Mouse (Mus musculus): ENCODE data around the gene Aig1. TPM values are rescaled to one million over a fixed set of nuclear protein-coding genes. Genes with fewer than 3 reads are reported as not detected.

Gene Aig1
- polyA plus RNA-seq, 1 experiment from 2014 or later, result 23.5 TPM

DNA sequence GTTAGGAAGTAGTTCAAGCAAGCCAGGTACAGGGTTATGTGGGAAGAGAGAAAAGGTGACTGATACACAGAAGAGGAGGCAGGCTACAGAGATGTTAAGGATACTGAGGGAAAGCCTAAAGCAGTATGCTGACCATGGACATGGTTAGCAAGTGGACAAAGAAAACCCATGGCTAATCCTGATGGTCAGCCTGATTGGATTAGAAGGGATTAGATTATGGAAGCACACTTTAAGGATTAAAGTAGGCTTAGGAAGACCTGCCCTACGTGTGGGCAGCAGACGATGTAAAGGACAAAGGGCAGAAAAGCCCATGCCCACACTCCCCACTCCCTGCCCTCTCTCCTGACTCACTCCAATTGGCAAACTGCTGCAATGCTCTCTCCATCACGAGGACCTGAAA is 25.0 kb downstream of the Aig1 start:
- no peaks in the 10 kb centered on the region for H3K36me3 ChIP-seq
- 75% methylated on average over 3 of the region's 3 CpGs for WGBS
- no peak overlapping the region for H3K4me2 ChIP-seq (replicated peaks)

DNA sequence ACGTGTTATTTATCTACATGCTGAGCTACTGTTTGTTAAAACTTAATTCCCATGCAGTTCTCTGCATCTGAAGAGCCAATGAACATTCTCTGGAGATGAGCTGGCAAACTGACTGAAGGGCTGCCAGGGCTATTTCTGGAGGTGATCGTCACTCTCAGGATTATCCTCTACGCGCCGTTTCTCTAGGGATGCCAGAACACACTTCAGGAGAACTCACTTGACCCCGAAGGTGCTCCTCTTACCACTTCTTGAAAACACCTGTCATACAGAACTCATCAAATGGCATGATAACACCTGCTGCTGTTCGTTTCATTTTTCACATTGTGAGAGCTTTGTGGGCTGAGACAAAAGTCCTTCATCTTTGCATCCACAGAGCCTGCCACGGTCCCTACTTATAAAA is 25.9 kb downstream of the Aig1 start:
- H3K27ac ChIP-seq, result no peak overlapping the region
- no peak overlapping the region for H3K9ac ChIP-seq
- H3K4me2 ChIP-seq (replicated peaks), result no peak overlapping the region
- H3K27me3 ChIP-seq, result peaks cover 7% of the 10 kb centered on the region; the same call in 1 of the 2 replicates
- H3K36me3 ChIP-seq, result no peaks in the 10 kb centered on the region
- peaks cover 2% of the 10 kb centered on the region; the same call in 1 of the 2 replicates for H3K9me3 ChIP-seq
- no peak for ATAC-seq (ENCODE audit: low FRiP score, low read depth)
- no peak overlapping the region for H3K4me3 ChIP-seq
- 78% methylated on average over 8 of the region's 8 CpGs for WGBS
- no peaks in the 10 kb centered on the region for H3K4me1 ChIP-seq

More for the DNA sequence above, 25.0 kb downstream of the Aig1 start:
- Histone ChIP-seq H3K9ac (no peak overlapping the region), H3K27me3 (peaks cover 7% of the 10 kb centered on the region; the same call in 1 of the 2 replicates), H3K27ac (no peak overlapping the region), H3K4me1 (no peaks in the 10 kb centered on the region), H3K4me3 (no peak overlapping the region), H3K9me3 (peaks cover 2% of the 10 kb centered on the region; the same call in 1 of the 2 replicates)
- ATAC-seq (ENCODE audit: low FRiP score, low read depth), result no peak

- whole genome bisulfite sequencing, result 69% methylated on average over 6 of the region's 6 CpGs
- H3K4me1 ChIP-seq, result no peaks in the 10 kb centered on the region
- ATAC-seq (ENCODE audit: low FRiP score, low read depth), result no peak
Measured at GRCm38 (mm10) chr10:13838511-13839126, 30.2 kb downstream of the Aig1 start.

GRCm38 (mm10) chr10:13837709-13838456 is 30.9 kb downstream of the Aig1 start:
- Histone ChIP-seq H3K4me1 (no peaks in the 10 kb centered on the region), H3K27ac (no peak overlapping the region), H3K9me3 (no peaks in the 10 kb centered on the region), H3K27me3 (0 out of 2 replicates have a peak, but pooled peaks cover under 1% of the 10 kb centered on the region), H3K4me2 (replicated peaks) (no peak overlapping the region), H3K9ac (no peak overlapping the region), H3K4me3 (no peak overlapping the region), H3K36me3 (no peaks in the 10 kb centered on the region)
- 86% methylated on average over 21 of the region's 21 CpGs for WGBS
- no peak for ATAC-seq (ENCODE audit: low FRiP score, low read depth)

More at GRCm38 (mm10) chr10:13838511-13839126, 30.2 kb downstream of the Aig1 start:
- no peaks in the 10 kb centered on the region for H3K36me3 ChIP-seq
- H3K4me3 ChIP-seq, result no peak overlapping the region
- H3K27ac ChIP-seq, result no peak overlapping the region
- no peaks in the 10 kb centered on the region for H3K9me3 ChIP-seq
- no peak overlapping the region for H3K9ac ChIP-seq
- H3K27me3 ChIP-seq, result 0 out of 2 replicates have a peak, but pooled peaks cover 2% of the 10 kb centered on the region
- no peak overlapping the region for H3K4me2 ChIP-seq (replicated peaks)

GRCm38 (mm10) chr10:13836956-13837355 is 31.8 kb downstream of the Aig1 start:
- no peaks in the 10 kb centered on the region for H3K4me1 ChIP-seq
- WGBS, result 92% methylated on average over 9 of the region's 9 CpGs
- ATAC-seq (ENCODE audit: low FRiP score, low read depth), result no peak

GRCm38 (mm10) chr10:13835737-13836475 is 32.9 kb downstream of the Aig1 start:
- H3K36me3 ChIP-seq, result no peaks in the 10 kb centered on the region
- H3K9ac ChIP-seq, result no peak overlapping the region
- no peak overlapping the region for H3K4me2 ChIP-seq (replicated peaks)
- H3K27ac ChIP-seq, result no peak overlapping the region
- ATAC-seq (ENCODE audit: low FRiP score, low read depth), result no peak
- no peak overlapping the region for H3K4me3 ChIP-seq
- no peaks in the 10 kb centered on the region for H3K9me3 ChIP-seq
- WGBS, result 89% methylated on average over 10 of the region's 10 CpGs
- H3K27me3 ChIP-seq, result no peaks in the 10 kb centered on the region
- H3K4me1 ChIP-seq, result no peaks in the 10 kb centered on the region

More at GRCm38 (mm10) chr10:13836956-13837355, 31.8 kb downstream of the Aig1 start:
- Histone ChIP-seq H3K27ac (no peak overlapping the region), H3K27me3 (no peaks in the 10 kb centered on the region), H3K9me3 (no peaks in the 10 kb centered on the region), H3K4me3 (no peak overlapping the region), H3K4me2 (replicated peaks) (no peak overlapping the region), H3K36me3 (no peaks in the 10 kb centered on the region), H3K9ac (no peak overlapping the region)

DNA sequence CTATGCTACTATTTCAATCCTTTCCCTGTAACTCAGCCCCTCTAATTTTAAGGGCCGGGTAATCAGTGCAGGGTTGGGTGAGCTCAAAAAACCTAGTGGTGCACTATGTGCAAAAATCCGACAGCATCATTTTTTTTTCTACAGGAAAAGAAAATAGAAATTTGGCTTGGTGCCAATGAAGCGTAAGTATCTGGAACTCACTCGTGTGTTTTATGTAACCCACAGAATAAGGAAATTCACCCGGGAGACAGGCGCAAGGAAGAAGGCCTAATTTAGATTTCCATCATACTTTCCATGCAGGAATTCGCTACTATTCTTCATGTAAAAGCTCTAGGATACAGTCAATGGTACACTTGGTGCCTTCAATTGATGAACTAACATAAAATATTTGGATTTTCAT is 34.7 kb downstream of the Aig1 start:
- Histone ChIP-seq H3K9ac (no peak overlapping the region), H3K4me2 (replicated peaks) (no peak overlapping the region), H3K27me3 (no peaks in the 10 kb centered on the region), H3K9me3 (no peaks in the 10 kb centered on the region), H3K4me3 (no peak overlapping the region), H3K4me1 (no peaks in the 10 kb centered on the region), H3K36me3 (no peaks in the 10 kb centered on the region), H3K27ac (no peak overlapping the region)
- ATAC-seq (ENCODE audit: low FRiP score, low read depth), result no peak
- 73% methylated on average over 7 of the region's 7 CpGs for WGBS

- WGBS, result 90% methylated on average over 12 of the region's 12 CpGs
- H3K27ac ChIP-seq, result no peak overlapping the region
- ATAC-seq (ENCODE audit: low FRiP score, low read depth), result no peak
- no peaks in the 10 kb centered on the region for H3K4me1 ChIP-seq
- H3K27me3 ChIP-seq, result no peaks in the 10 kb centered on the region
- H3K9ac ChIP-seq, result no peak overlapping the region
- H3K36me3 ChIP-seq, result no peaks in the 10 kb centered on the region
- no peak overlapping the region for H3K4me2 ChIP-seq (replicated peaks)
- H3K4me3 ChIP-seq, result no peak overlapping the region
- no peaks in the 10 kb centered on the region for H3K9me3 ChIP-seq
Measured at GRCm38 (mm10) chr10:13833066-13833566, 35.7 kb downstream of the Aig1 start.

GRCm38 (mm10) chr10:13832546-13833033 is 36.2 kb downstream of the Aig1 start:
- ATAC-seq (ENCODE audit: low FRiP score, low read depth), result no peak

DNA sequence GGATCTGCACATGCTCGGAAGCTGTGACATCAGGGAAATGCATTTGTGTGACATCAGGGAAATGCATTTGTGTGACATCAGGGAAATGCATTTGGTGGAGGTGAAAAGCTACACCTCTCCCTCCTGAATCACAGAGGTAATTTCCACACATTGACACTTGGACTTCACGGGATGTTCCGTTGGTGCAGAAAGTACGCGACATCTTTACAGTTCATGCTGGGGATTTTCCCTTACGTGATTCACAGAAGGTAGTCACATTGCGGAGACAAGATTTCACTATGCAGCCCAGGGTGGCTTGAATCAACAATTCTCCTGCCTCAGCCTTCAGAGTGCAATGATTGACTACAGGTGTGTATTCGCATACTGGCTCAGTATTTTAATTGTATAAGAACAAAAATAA is 41.6 kb downstream of the Aig1 start:
- no peaks in the 10 kb centered on the region for H3K4me1 ChIP-seq
- 0 out of 2 replicates have a peak, but pooled peaks cover 6% of the 10 kb centered on the region for H3K36me3 ChIP-seq
- no peak overlapping the region for H3K27ac ChIP-seq
- H3K27me3 ChIP-seq, result no peaks in the 10 kb centered on the region
- no peak overlapping the region for H3K4me2 ChIP-seq (replicated peaks)
- no peak overlapping the region for H3K9ac ChIP-seq
- H3K4me3 ChIP-seq, result no peak overlapping the region
- 88% methylated on average over 8 of the region's 8 CpGs for WGBS
- ATAC-seq (ENCODE audit: low FRiP score, low read depth), result no peak
- no peaks in the 10 kb centered on the region for H3K9me3 ChIP-seq

More at GRCm38 (mm10) chr10:13832546-13833033, 36.2 kb downstream of the Aig1 start:
- Histone ChIP-seq H3K27me3 (no peaks in the 10 kb centered on the region), H3K27ac (no peak overlapping the region), H3K4me3 (no peak overlapping the region), H3K4me1 (no peaks in the 10 kb centered on the region), H3K36me3 (0 out of 2 replicates have a peak, but pooled peaks cover 2% of the 10 kb centered on the region), H3K9me3 (no peaks in the 10 kb centered on the region), H3K4me2 (replicated peaks) (no peak overlapping the region), H3K9ac (no peak overlapping the region)
- WGBS, result 77% methylated on average over 7 of the region's 7 CpGs

- no peak overlapping the region for H3K27ac ChIP-seq
- no peaks in the 10 kb centered on the region for H3K36me3 ChIP-seq
- no peaks in the 10 kb centered on the region for H3K27me3 ChIP-seq
- H3K4me2 ChIP-seq (replicated peaks), result no peak overlapping the region
- no peak for ATAC-seq (ENCODE audit: low FRiP score, low read depth)
- WGBS, result 95% methylated on average over 5 of the region's 5 CpGs
- no peaks in the 10 kb centered on the region; the same call in 1 of the 2 replicates for H3K9me3 ChIP-seq
- no peak overlapping the region for H3K9ac ChIP-seq
- H3K4me3 ChIP-seq, result no peak overlapping the region
- no peaks in the 10 kb centered on the region for H3K4me1 ChIP-seq
Measured at GRCm38 (mm10) chr10:13813591-13813990, 55.2 kb downstream of the Aig1 start.
